Mouse (Mus musculus): ENCODE results near the gene Tex33. TPM values are rescaled to one million over a fixed set of nuclear protein-coding genes. Genes with fewer than 3 reads are reported as not detected.
A peak's percentile ranks its signal among the peaks of the same experiment; 100 is the strongest.

The Tex33 gene
- polyA plus RNA-seq, 1 experiment from 2014 or later: not detected

GRCm38 (mm10) chr15:78414157-78414556, 18.4 kb upstream of the Tex33 start:
- H3K9ac ChIP-seq: peak overlapping the region; percentile 61
- peaks cover 30% of the 10 kb centered on the region for H3K27me3 ChIP-seq
- H3K4me2 ChIP-seq: peak overlapping the region; percentile 96
- ATAC-seq (ENCODE audit: insufficient read depth): no peak
- 90% methylated on average over 8 of the region's 8 CpGs for WGBS (ENCODE audit: insufficient replicate concordance)
- peak overlapping the region; percentile 99 for H3K27ac ChIP-seq (replicated peaks)
- no peak overlapping the region for H3K4me3 ChIP-seq (replicated peaks)
- peaks cover 88% of the 10 kb centered on the region for H3K4me1 ChIP-seq (replicated peaks)
- H3K9me3 ChIP-seq (replicated peaks): no peaks in the 10 kb centered on the region
- peaks cover 58% of the 10 kb centered on the region for H3K36me3 ChIP-seq (replicated peaks)

GRCm38 (mm10) chr15:78413719-78414117, 18.0 kb upstream of the Tex33 start:
- ATAC-seq (ENCODE audit: insufficient read depth): peak; percentile 38
- Histone ChIP-seq H3K4me3 (replicated peaks) (peak overlapping the region; percentile 31), H3K9me3 (replicated peaks) (no peaks in the 10 kb centered on the region), H3K9ac (peak overlapping the region; percentile 61), H3K4me2 (peak overlapping the region; percentile 96), H3K27ac (replicated peaks) (peak overlapping the region; percentile 99), H3K4me1 (replicated peaks) (peaks cover 91% of the 10 kb centered on the region), H3K36me3 (replicated peaks) (peaks cover 60% of the 10 kb centered on the region), H3K27me3 (peaks cover 26% of the 10 kb centered on the region)
- 22% methylated on average over 1 of the region's 1 CpGs for WGBS (ENCODE audit: insufficient replicate concordance)

- H3K9ac ChIP-seq: peak overlapping the region; percentile 61
- ATAC-seq (ENCODE audit: insufficient read depth): peak; percentile 94
- H3K27me3 ChIP-seq: peaks cover 21% of the 10 kb centered on the region
- H3K4me1 ChIP-seq (replicated peaks): peaks cover 93% of the 10 kb centered on the region
- H3K9me3 ChIP-seq (replicated peaks): no peaks in the 10 kb centered on the region
- peak overlapping the region; percentile 99 for H3K27ac ChIP-seq (replicated peaks)
- WGBS (ENCODE audit: insufficient replicate concordance): 32% methylated on average over 14 of the region's 14 CpGs
- peaks cover 64% of the 10 kb centered on the region for H3K36me3 ChIP-seq (replicated peaks)
- H3K4me3 ChIP-seq (replicated peaks): peak overlapping the region; percentile 31
- H3K4me2 ChIP-seq: peak overlapping the region; percentile 96
Measured at GRCm38 (mm10) chr15:78413083-78413718, 17.5 kb upstream of the Tex33 start.

GRCm38 (mm10) chr15:78409570-78410052, 13.9 kb upstream of the Tex33 start:
- 38% methylated on average over 12 of the region's 12 CpGs for WGBS (ENCODE audit: insufficient replicate concordance)
- H3K4me1 ChIP-seq (replicated peaks): peaks cover 89% of the 10 kb centered on the region
- peak overlapping the region; percentile 99 for H3K27ac ChIP-seq (replicated peaks)
- H3K4me3 ChIP-seq (replicated peaks): peak overlapping the region; percentile 45
- peak overlapping the region; percentile 96 for H3K4me2 ChIP-seq
- no peak for ATAC-seq (ENCODE audit: insufficient read depth)
- no peaks in the 10 kb centered on the region for H3K9me3 ChIP-seq (replicated peaks)
- peak overlapping the region; percentile 49 for H3K9ac ChIP-seq
- H3K36me3 ChIP-seq (replicated peaks): peaks cover 57% of the 10 kb centered on the region
- H3K27me3 ChIP-seq: peaks cover 21% of the 10 kb centered on the region

GRCm38 (mm10) chr15:78406293-78406934, 10.7 kb upstream of the Tex33 start, which contains the start of gene Mpst:
Mpst (plus strand) TSS chr15:78406416.
- under 1% methylated on average over 40 of the region's 40 CpGs for WGBS (ENCODE audit: insufficient replicate concordance)
- Histone ChIP-seq H3K4me2 (peak within 1 kb of the TSS; percentile 96), H3K4me1 (replicated peaks) (peaks cover 89% of the 10 kb centered on the region), H3K27ac (replicated peaks) (peak within 1 kb of the TSS; percentile 99), H3K9ac (peak within 1 kb of the TSS; percentile 93), H3K4me3 (replicated peaks) (peak within 1 kb of the TSS; percentile 78), H3K9me3 (replicated peaks) (no peaks in the 10 kb centered on the region), H3K36me3 (replicated peaks) (peaks cover 27% of the 10 kb centered on the region), H3K27me3 (peaks cover 21% of the 10 kb centered on the region)
- peak; percentile 84 for ATAC-seq (ENCODE audit: insufficient read depth)

- peaks cover 15% of the 10 kb centered on the region for H3K27me3 ChIP-seq
- H3K27ac ChIP-seq (replicated peaks): peak within 1 kb of the TSS; percentile 99
- H3K9ac ChIP-seq: peak within 1 kb of the TSS; percentile 93
- peak within 1 kb of the TSS; percentile 78 for H3K4me3 ChIP-seq (replicated peaks)
- 2% methylated on average over 34 of the region's 34 CpGs for WGBS (ENCODE audit: insufficient replicate concordance)
- H3K9me3 ChIP-seq (replicated peaks): no peaks in the 10 kb centered on the region
- peaks cover 20% of the 10 kb centered on the region for H3K36me3 ChIP-seq (replicated peaks)
- H3K4me2 ChIP-seq: peak within 1 kb of the TSS; percentile 96
- ATAC-seq (ENCODE audit: insufficient read depth): peak; percentile 61
- H3K4me1 ChIP-seq (replicated peaks): peaks cover 89% of the 10 kb centered on the region
Measured at GRCm38 (mm10) chr15:78405517-78406211, 10.0 kb upstream of the Tex33 start, which contains the start of gene Tst. Tst (minus strand) TSS chr15:78405907.

GRCm38 (mm10) chr15:78405098-78405497, 9.4 kb upstream of the Tex33 start:
- Histone ChIP-seq H3K9me3 (replicated peaks) (no peaks in the 10 kb centered on the region), H3K27me3 (peaks cover 10% of the 10 kb centered on the region), H3K27ac (replicated peaks) (peak overlapping the region; percentile 99), H3K4me1 (replicated peaks) (peaks cover 85% of the 10 kb centered on the region), H3K4me2 (peak overlapping the region; percentile 96), H3K36me3 (replicated peaks) (peaks cover 16% of the 10 kb centered on the region; the same call in 1 of the 2 replicates), H3K9ac (peak overlapping the region; percentile 93), H3K4me3 (replicated peaks) (peak overlapping the region; percentile 78)
- WGBS (ENCODE audit: insufficient replicate concordance): 45% methylated on average over 11 of the region's 11 CpGs
- no peak for ATAC-seq (ENCODE audit: insufficient read depth)

GRCm38 (mm10) chr15:78403896-78404295, 8.2 kb upstream of the Tex33 start:
- Histone ChIP-seq H3K36me3 (replicated peaks) (peaks cover 22% of the 10 kb centered on the region; the same call in 1 of the 2 replicates), H3K27me3 (no peaks in the 10 kb centered on the region), H3K9me3 (replicated peaks) (no peaks in the 10 kb centered on the region), H3K4me1 (replicated peaks) (peaks cover 73% of the 10 kb centered on the region), H3K9ac (peak overlapping the region; percentile 93), H3K27ac (replicated peaks) (peak overlapping the region; percentile 99), H3K4me2 (peak overlapping the region; percentile 96), H3K4me3 (replicated peaks) (peak overlapping the region; percentile 78)
- no peak for ATAC-seq (ENCODE audit: insufficient read depth)
- 40% methylated on average over 1 of the region's 1 CpGs for WGBS (ENCODE audit: insufficient replicate concordance)

- Histone ChIP-seq H3K9me3 (replicated peaks) (no peaks in the 10 kb centered on the region), H3K4me2 (peak overlapping the region; percentile 96), H3K36me3 (replicated peaks) (peaks cover 17% of the 10 kb centered on the region; the same call in 1 of the 2 replicates), H3K4me1 (replicated peaks) (peaks cover 67% of the 10 kb centered on the region), H3K27me3 (no peaks in the 10 kb centered on the region), H3K9ac (peak overlapping the region; percentile 93), H3K27ac (replicated peaks) (peak overlapping the region; percentile 99), H3K4me3 (replicated peaks) (peak overlapping the region; percentile 78)
- WGBS (ENCODE audit: insufficient replicate concordance): 54% methylated on average over 3 of the region's 3 CpGs
- peak; percentile 2; the same call in 1 of the 2 replicates for ATAC-seq (ENCODE audit: insufficient read depth)
Measured at GRCm38 (mm10) chr15:78403301-78403741, 7.6 kb upstream of the Tex33 start.

GRCm38 (mm10) chr15:78402423-78402822, 6.7 kb upstream of the Tex33 start:
- Histone ChIP-seq H3K27ac (replicated peaks) (peak overlapping the region; percentile 99), H3K4me3 (replicated peaks) (0 out of 2 replicates have a peak overlapping the region, but pooled peaks have one; percentile 10), H3K4me2 (peak overlapping the region; percentile 96), H3K4me1 (replicated peaks) (peaks cover 58% of the 10 kb centered on the region), H3K27me3 (no peaks in the 10 kb centered on the region), H3K9ac (no peak overlapping the region), H3K36me3 (replicated peaks) (peaks cover 11% of the 10 kb centered on the region; the same call in 1 of the 2 replicates), H3K9me3 (replicated peaks) (no peaks in the 10 kb centered on the region)
- 72% methylated on average over 7 of the region's 7 CpGs for WGBS (ENCODE audit: insufficient replicate concordance)
- ATAC-seq (ENCODE audit: insufficient read depth): no peak
